ENCODE assay signal across 18 mouse cellular contexts in the genomic region with DNA sequence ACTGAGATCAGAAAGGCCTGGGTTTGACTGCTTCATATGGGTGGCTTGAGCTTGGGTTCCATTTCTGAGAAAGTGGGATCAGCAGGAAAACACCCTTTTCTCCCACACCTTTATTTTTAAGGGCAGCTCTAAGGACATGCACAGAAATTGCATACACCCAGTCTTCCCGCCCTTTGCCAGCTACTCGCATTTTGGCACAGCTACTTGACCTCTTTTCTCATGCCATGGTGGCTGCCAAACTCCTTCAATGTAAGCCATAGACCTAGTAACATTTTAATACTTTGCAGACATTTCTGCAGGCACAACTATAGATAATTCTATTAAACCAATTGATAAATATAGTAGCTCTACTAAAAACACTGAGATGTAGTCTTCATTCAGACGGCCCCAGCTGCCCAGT.
DNase-seq lines count a peak whose midpoint lies in the region; ATAC-seq lines count a peak whose summit lies in the region.
"Had no signal": no experiment of that assay in that cellular context is flagged by ENCODE, and none has a peak within 500 bp of the region (broad histone marks: within the 10 kb centered on the region; RNA-seq: fewer than 3 reads in every experiment).

No protein-coding gene starts in this region.

- H3K4me3 ChIP-seq in midbrain, embryonic 13.5 days (replicated peaks): no peak overlapping the region
- H3K4me3 ChIP-seq in midbrain, embryonic 14.5 days (replicated peaks; ENCODE audit: low read depth, low read length): no peak overlapping the region
- H3K4me3 ChIP-seq in hindbrain, embryonic 13.5 days: no peak overlapping the region

- DNase-seq in adrenal gland, postnatal 14 days: peak; percentile 16
- DNase-seq in adrenal gland, postnatal 25 days: no peak
- no peak for DNase-seq in midbrain, embryonic 14.5 days
- DNase-seq in adipocyte (ENCODE audit: low spot score): no peak
- DNase-seq in thymus, postnatal 4 days: no peak
- DNase-seq: adrenal gland, adult 8-10 months; gastrocnemius, postnatal 25 days; heart, postnatal 4 days; kidney, adult 18-20 months; kidney, postnatal 36 days; layer of hippocampus, postnatal 36 days; liver, postnatal 0 days; lung, postnatal 36 days; right cerebral cortex, postnatal 25 days had no signal

- H3K27ac ChIP-seq in midbrain, embryonic 13.5 days: peak overlapping the region; percentile 75
- no peak overlapping the region for H3K27ac ChIP-seq in midbrain, embryonic 14.5 days (replicated peaks; ENCODE audit: low read depth, low read length)
- peak overlapping the region; percentile 80 for H3K27ac ChIP-seq in hindbrain, embryonic 13.5 days

- no peak for ATAC-seq in midbrain, embryonic 13.5 days
- no peak for ATAC-seq in midbrain, embryonic 14.5 days (ENCODE audit: low FRiP score, low TSS enrichment)
- ATAC-seq in hindbrain, embryonic 13.5 days (ENCODE audit: low FRiP score): no peak
- no peak for ATAC-seq in activated CD4-positive, CD25-positive, alpha-beta regulatory T cell, adult 4 months
- ATAC-seq: liver, postnatal 0 days had no signal

- H3K9ac ChIP-seq in midbrain, embryonic 13.5 days (replicated peaks): no peak overlapping the region
- H3K9ac ChIP-seq in midbrain, embryonic 14.5 days (replicated peaks; ENCODE audit: low read length): no peak overlapping the region
- H3K9ac ChIP-seq in hindbrain, embryonic 13.5 days: no peak overlapping the region
- H3K9ac ChIP-seq: liver, postnatal 0 days had no signal

- no peaks in the 10 kb centered on the region for H3K9me3 ChIP-seq in midbrain, embryonic 13.5 days
- H3K9me3 ChIP-seq in midbrain, embryonic 14.5 days (ENCODE audit: control insufficient read depth, low read length): no peaks in the 10 kb centered on the region
- H3K9me3 ChIP-seq in hindbrain, embryonic 13.5 days: no peaks in the 10 kb centered on the region

- no peaks in the 10 kb centered on the region for H3K27me3 ChIP-seq in midbrain, embryonic 13.5 days
- no peaks in the 10 kb centered on the region for H3K27me3 ChIP-seq in midbrain, embryonic 14.5 days (ENCODE audit: control insufficient read depth, insufficient read depth, low read length)
- no peaks in the 10 kb centered on the region for H3K27me3 ChIP-seq in hindbrain, embryonic 13.5 days

- H3K4me1 ChIP-seq in midbrain, embryonic 13.5 days (replicated peaks): peaks cover 28% of the 10 kb centered on the region
- H3K4me1 ChIP-seq in midbrain, embryonic 14.5 days (ENCODE audit: control insufficient read depth, insufficient read depth, low read length): peaks cover 24% of the 10 kb centered on the region
- H3K4me1 ChIP-seq in hindbrain, embryonic 13.5 days (replicated peaks): peaks cover 45% of the 10 kb centered on the region

- WGBS in midbrain, embryonic 13.5 days: 79% methylated on average over 3 of the region's 3 CpGs
- WGBS in midbrain, embryonic 14.5 days: 70% methylated on average over 3 of the region's 3 CpGs
- 68% methylated on average over 3 of the region's 3 CpGs for WGBS in hindbrain, embryonic 13.5 days

- no peaks in the 10 kb centered on the region for H3K36me3 ChIP-seq in midbrain, embryonic 13.5 days
- H3K36me3 ChIP-seq in midbrain, embryonic 14.5 days (ENCODE audit: control insufficient read depth, insufficient read depth, low read length): no peaks in the 10 kb centered on the region
- no peaks in the 10 kb centered on the region for H3K36me3 ChIP-seq in hindbrain, embryonic 13.5 days

- no peak overlapping the region for H3K4me2 ChIP-seq in midbrain, embryonic 13.5 days (replicated peaks)
- no peak overlapping the region for H3K4me2 ChIP-seq in midbrain, embryonic 14.5 days (ENCODE audit: low read length)
- no peak overlapping the region for H3K4me2 ChIP-seq in hindbrain, embryonic 13.5 days
- H3K4me2 ChIP-seq: heart, embryonic 11.5 days had no signal
